Mouse (Mus musculus) limb, embryonic 11.5 days (tissue): Measurements from ENCODE around the gene Dusp15. TPM values are rescaled to one million over a fixed set of nuclear protein-coding genes. Genes with fewer than 3 reads are reported as not detected.

Experiments used
- ATAC-seq: fragments of 200-750 bp; cut with Nextera tagmentation; 2 replicates; pipeline ENCODE4 v1.8.0; 2017; ENCODE audit warnings: low read depth; ENCODE audit not compliant: insufficient number of reproducible peaks, low FRiP score, low TSS enrichment
- DNase-seq: peaks from one replicate; pipeline ENCODE4 v3.0.0-alpha.2; 2015; ENCODE audit warnings: low spot score
- H3K27ac ChIP-seq: fragments of 300-500 bp; sonication (generic); replicated peaks from 2 replicates; pipeline ENCODE4 v1.5.1; 2014; ENCODE audit warnings: low read depth, mild to moderate bottlenecking, low read length
- H3K27me3 ChIP-seq: fragments of 300-500 bp; sonication (generic); 2 replicates; pipeline ENCODE4 v1.6.1; 2014; ENCODE audit warnings: mild to moderate bottlenecking, low read length, mixed read lengths; ENCODE audit not compliant: control insufficient read depth, insufficient read depth
- H3K36me3 ChIP-seq: fragments of 300-500 bp; sonication (generic); 2 replicates; pipeline ENCODE4 v1.6.1; 2014; ENCODE audit warnings: mild to moderate bottlenecking, low read length, moderate library complexity, mixed read lengths; ENCODE audit not compliant: control insufficient read depth, insufficient read depth
- H3K4me1 ChIP-seq: fragments of 300-500 bp; sonication (generic); 2 replicates; pipeline ENCODE4 v1.6.1; 2014; ENCODE audit warnings: low read length, mixed read lengths; ENCODE audit not compliant: control insufficient read depth, insufficient read depth
- H3K4me2 ChIP-seq: fragments of 300-500 bp; sonication (generic); 2 replicates; pipeline ENCODE4 v1.6.1; 2014; ENCODE audit warnings: low read depth, mild to moderate bottlenecking, moderate library complexity; ENCODE audit not compliant: severe bottlenecking
- H3K4me3 ChIP-seq: fragments of 300-500 bp; sonication (generic); 2 replicates; pipeline ENCODE4 v1.5.1; 2014; ENCODE audit warnings: low read depth, low read length
- H3K9ac ChIP-seq: fragments of 300-500 bp; sonication (generic); 2 replicates; pipeline ENCODE4 v1.6.1; 2014; ENCODE audit warnings: mild to moderate bottlenecking, low read length
- H3K9me3 ChIP-seq: fragments of 300-500 bp; sonication (generic); 2 replicates; pipeline ENCODE4 v1.6.1; 2016; ENCODE audit warnings: low read length; ENCODE audit not compliant: control insufficient read depth
- WGBS: fragments of 180-500 bp; shearing (Covaris S2); extraction: QIAGEN DNeasy Blood & Tissue Kit; methylation state at CpG from one replicate; pipeline ENCODE4 v1.1.7; 2014; 5-methylcytosine and 5-hydroxymethylcytosine counted together
- polyA plus RNA-seq: library from polyadenylated mRNA; unstranded; fragments of >200 nt; fragmentation: Nextera tagmentation; extraction: Ambion mirVana; gene quantifications from 2 replicates; pipeline ENCODE4 v1.2.1, GENCODE M21; 2014

Gene Dusp15
- polyA plus RNA-seq, 1 experiment from 2014 or later = 1.0 TPM

GRCm38 (mm10) chr2:152906274-152907037, 45.0 kb downstream of the Dusp15 start:
- Histone ChIP-seq H3K9ac (no peak overlapping the region), H3K9me3 (no peaks in the 10 kb centered on the region), H3K36me3 (no peaks in the 10 kb centered on the region), H3K27ac (0 out of 2 replicates have a peak overlapping the region, but pooled peaks have one; percentile 8), H3K4me2 (no peak overlapping the region), H3K4me3 (no peak overlapping the region), H3K4me1 (peaks cover 34% of the 10 kb centered on the region), H3K27me3 (peaks cover 8% of the 10 kb centered on the region)
- ATAC-seq (no peak), DNase-seq (no peak)
- WGBS = 71% methylated on average over 9 of the region's 9 CpGs

GRCm38 (mm10) chr2:152905036-152905829, 46.3 kb downstream of the Dusp15 start:
- Histone ChIP-seq H3K4me2 (no peak overlapping the region), H3K36me3 (no peaks in the 10 kb centered on the region), H3K4me3 (no peak overlapping the region), H3K27me3 (no peaks in the 10 kb centered on the region), H3K9ac (no peak overlapping the region), H3K27ac (no peak overlapping the region), H3K4me1 (peaks cover 34% of the 10 kb centered on the region), H3K9me3 (no peaks in the 10 kb centered on the region)
- ATAC-seq (peak; percentile 69), DNase-seq (no peak)
- WGBS = 43% methylated on average over 11 of the region's 11 CpGs

- no peak overlapping the region for H3K4me2 ChIP-seq
- DNase-seq = no peak
- no peaks in the 10 kb centered on the region for H3K36me3 ChIP-seq
- no peak overlapping the region for H3K9ac ChIP-seq
- no peak overlapping the region for H3K4me3 ChIP-seq
- no peak for ATAC-seq
- WGBS = 76% methylated on average over 5 of the region's 5 CpGs
- H3K27ac ChIP-seq = no peak overlapping the region
- H3K9me3 ChIP-seq = no peaks in the 10 kb centered on the region
- H3K27me3 ChIP-seq = no peaks in the 10 kb centered on the region
- peaks cover 34% of the 10 kb centered on the region for H3K4me1 ChIP-seq
These were observed 47.3 kb downstream of the Dusp15 start for GRCm38 (mm10) chr2:152904127-152904643.

- Histone ChIP-seq H3K4me3 (no peak overlapping the region), H3K4me2 (no peak overlapping the region), H3K27me3 (no peaks in the 10 kb centered on the region), H3K27ac (no peak overlapping the region), H3K36me3 (no peaks in the 10 kb centered on the region), H3K9me3 (no peaks in the 10 kb centered on the region), H3K9ac (no peak overlapping the region), H3K4me1 (peaks cover 34% of the 10 kb centered on the region)
- no peak for DNase-seq
- 72% methylated on average over 4 of the region's 4 CpGs for WGBS
- no peak for ATAC-seq
These were observed 47.9 kb downstream of the Dusp15 start for GRCm38 (mm10) chr2:152903586-152903985.

- H3K36me3 ChIP-seq = no peaks in the 10 kb centered on the region
- H3K4me2 ChIP-seq = no peak overlapping the region
- no peak overlapping the region for H3K27ac ChIP-seq
- H3K4me1 ChIP-seq = peaks cover 33% of the 10 kb centered on the region
- DNase-seq (no peak), ATAC-seq (no peak)
- no peak overlapping the region for H3K9ac ChIP-seq
- no peak overlapping the region for H3K4me3 ChIP-seq
- no peaks in the 10 kb centered on the region for H3K27me3 ChIP-seq
- WGBS = 50% methylated on average over 3 of the region's 3 CpGs
- H3K9me3 ChIP-seq = no peaks in the 10 kb centered on the region
These were observed 48.8 kb downstream of the Dusp15 start for GRCm38 (mm10) chr2:152902658-152903057.

GRCm38 (mm10) chr2:152901296-152901695, 50.2 kb downstream of the Dusp15 start:
- no peak overlapping the region for H3K4me3 ChIP-seq
- DNase-seq (no peak), ATAC-seq (no peak)
- no peak overlapping the region for H3K9ac ChIP-seq
- no peak overlapping the region for H3K27ac ChIP-seq
- no peak overlapping the region for H3K4me2 ChIP-seq
- no peaks in the 10 kb centered on the region for H3K36me3 ChIP-seq
- no peaks in the 10 kb centered on the region for H3K27me3 ChIP-seq
- no peaks in the 10 kb centered on the region for H3K9me3 ChIP-seq
- 93% methylated on average over 15 of the region's 15 CpGs for WGBS
- peaks cover 20% of the 10 kb centered on the region for H3K4me1 ChIP-seq

- ATAC-seq (no peak), DNase-seq (no peak)
- Histone ChIP-seq H3K4me1 (peaks cover 5% of the 10 kb centered on the region; the same call in 1 of the 2 replicates), H3K36me3 (peaks cover 9% of the 10 kb centered on the region), H3K9ac (no peak overlapping the region), H3K4me2 (no peak overlapping the region), H3K27ac (no peak overlapping the region), H3K9me3 (no peaks in the 10 kb centered on the region), H3K27me3 (no peaks in the 10 kb centered on the region), H3K4me3 (no peak overlapping the region)
- 76% methylated on average over 6 of the region's 6 CpGs for WGBS
These were observed 52.5 kb downstream of the Dusp15 start for GRCm38 (mm10) chr2:152899011-152899410.

GRCm38 (mm10) chr2:152896926-152897325, 54.6 kb downstream of the Dusp15 start:
- H3K4me3 ChIP-seq = no peak overlapping the region
- 86% methylated on average over 3 of the region's 3 CpGs for WGBS

More at GRCm38 (mm10) chr2:152896926-152897325, 54.6 kb downstream of the Dusp15 start:
- H3K9me3 ChIP-seq = no peaks in the 10 kb centered on the region
- ATAC-seq (no peak), DNase-seq (no peak)
- H3K4me1 ChIP-seq = no peaks in the 10 kb centered on the region
- H3K27ac ChIP-seq = no peak overlapping the region
- no peak overlapping the region for H3K4me2 ChIP-seq
- peaks cover 27% of the 10 kb centered on the region for H3K36me3 ChIP-seq
- H3K9ac ChIP-seq = no peak overlapping the region
- no peaks in the 10 kb centered on the region for H3K27me3 ChIP-seq
